Mouse (Mus musculus): ENCODE measurements at regions not wholly inside any gene's neighbourhood (a gene's known extent, or its start where the extent isn't known, plus 50 kb on each side); places are given as distances from the start of the nearest gene placed in this dataset.

- DNase-seq = no peak
Measured at GRCm38 (mm10) chr5:126155216-126155880, 623.8 kb downstream of the Tmem132b start.

GRCm38 (mm10) chr5:126186111-126186510 lies 654.5 kb downstream of the Tmem132b start:
- no peak for DNase-seq

GRCm38 (mm10) chr5:126199876-126200275 lies 668.3 kb downstream of the Tmem132b start:
- DNase-seq = no peak

- DNase-seq = no peak
Measured at GRCm38 (mm10) chr5:126201535-126201934, 670.0 kb downstream of the Tmem132b start.

GRCm38 (mm10) chr5:126201996-126202395 lies 670.4 kb downstream of the Tmem132b start:
- DNase-seq = no peak

GRCm38 (mm10) chr5:126217016-126217415 lies 685.4 kb downstream of the Tmem132b start:
- no peak for DNase-seq

GRCm38 (mm10) chr5:126217746-126218145 lies 686.2 kb downstream of the Tmem132b start:
- no peak for DNase-seq

- no peak for DNase-seq
Measured at GRCm38 (mm10) chr5:126223696-126224095, 692.1 kb downstream of the Tmem132b start.

- no peak for DNase-seq
Measured at GRCm38 (mm10) chr5:126230768-126231167, 699.2 kb downstream of the Tmem132b start.

- DNase-seq = no peak
Measured at GRCm38 (mm10) chr5:126238071-126238470, 706.5 kb downstream of the Tmem132b start.

- no peak for DNase-seq
Measured at GRCm38 (mm10) chr5:126245776-126246175, 714.2 kb downstream of the Tmem132b start.

- DNase-seq = no peak
Measured at GRCm38 (mm10) chr5:126250331-126250730, 718.8 kb downstream of the Tmem132b start.

GRCm38 (mm10) chr5:126254661-126255060 lies 723.1 kb downstream of the Tmem132b start:
- no peak for DNase-seq

GRCm38 (mm10) chr5:126257860-126258259 lies 726.3 kb downstream of the Tmem132b start:
- no peak for DNase-seq

GRCm38 (mm10) chr5:126266471-126266870 lies 734.9 kb downstream of the Tmem132b start:
- no peak for DNase-seq

GRCm38 (mm10) chr5:126266929-126267609 lies 735.5 kb downstream of the Tmem132b start:
- no peak for DNase-seq

- no peak for DNase-seq
Measured at GRCm38 (mm10) chr5:126268592-126268991, 737.0 kb downstream of the Tmem132b start.

GRCm38 (mm10) chr5:126274316-126274715 lies 742.7 kb downstream of the Tmem132b start:
- no peak for DNase-seq

GRCm38 (mm10) chr5:126281057-126281728 lies 749.6 kb downstream of the Tmem132b start:
- DNase-seq = no peak

GRCm38 (mm10) chr5:126281782-126282181 lies 750.2 kb downstream of the Tmem132b start:
- DNase-seq = no peak

- DNase-seq = no peak
Measured at GRCm38 (mm10) chr5:126324847-126325246, 793.3 kb downstream of the Tmem132b start.

GRCm38 (mm10) chr5:126328276-126328675 lies 796.7 kb downstream of the Tmem132b start:
- DNase-seq = no peak

- no peak for DNase-seq
Measured at GRCm38 (mm10) chr5:126335091-126335490, 803.5 kb downstream of the Tmem132b start.

Data from lung, postnatal 14 days (tissue).